Mouse (Mus musculus) cerebellum, postnatal 10 days (tissue): ENCODE measurements around the gene Tmem14a.
"Not testable (repeated sequence)": the region's sequence is repeated elsewhere in the genome, so short reads cannot be mapped to it uniquely, and the experiment has no call there.

ENCODE experiments used
- DNase-seq, 2 experiments: peaks; one replicate each; pipeline ENCODE4 v3.0.0; 2021; ENCODE audit warnings: mixed read lengths in 2 of 2

Gene Tmem14a

GRCm38 (mm10) chr1:21218489-21218919, at the start of gene Tmem14a:
Gene Tmem14a, plus strand, starts transcription at chr1:21218575.
- DNase-seq: peak; percentile 92 to 93

GRCm38 (mm10) chr1:21185196-21185595, 33.2 kb upstream of the Tmem14a start:
- no peak for DNase-seq

GRCm38 (mm10) chr1:21206241-21206640, 12.1 kb upstream of the Tmem14a start:
- DNase-seq: no peak

DNA sequence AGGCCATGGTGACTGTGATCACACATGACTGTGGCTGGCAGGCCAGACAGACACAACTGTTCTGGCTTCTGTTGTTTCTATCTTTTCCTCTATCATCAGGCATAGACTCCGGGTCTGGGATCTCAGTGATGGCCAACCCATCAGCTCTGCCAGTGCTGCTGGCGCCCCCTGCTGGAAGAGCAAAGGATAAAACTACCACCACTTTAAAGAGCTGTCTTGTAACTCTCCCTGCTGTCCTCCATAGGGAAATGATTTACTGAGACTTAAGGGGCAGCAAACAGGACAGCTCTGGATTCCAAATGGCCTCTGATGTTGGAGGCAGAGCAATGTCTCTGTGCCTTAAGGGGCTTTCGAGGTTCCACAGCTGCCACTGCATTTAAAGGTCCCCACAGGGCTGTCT, 4.8 kb upstream of the Tmem14a start:
- DNase-seq: not testable (repeated sequence)

DNA sequence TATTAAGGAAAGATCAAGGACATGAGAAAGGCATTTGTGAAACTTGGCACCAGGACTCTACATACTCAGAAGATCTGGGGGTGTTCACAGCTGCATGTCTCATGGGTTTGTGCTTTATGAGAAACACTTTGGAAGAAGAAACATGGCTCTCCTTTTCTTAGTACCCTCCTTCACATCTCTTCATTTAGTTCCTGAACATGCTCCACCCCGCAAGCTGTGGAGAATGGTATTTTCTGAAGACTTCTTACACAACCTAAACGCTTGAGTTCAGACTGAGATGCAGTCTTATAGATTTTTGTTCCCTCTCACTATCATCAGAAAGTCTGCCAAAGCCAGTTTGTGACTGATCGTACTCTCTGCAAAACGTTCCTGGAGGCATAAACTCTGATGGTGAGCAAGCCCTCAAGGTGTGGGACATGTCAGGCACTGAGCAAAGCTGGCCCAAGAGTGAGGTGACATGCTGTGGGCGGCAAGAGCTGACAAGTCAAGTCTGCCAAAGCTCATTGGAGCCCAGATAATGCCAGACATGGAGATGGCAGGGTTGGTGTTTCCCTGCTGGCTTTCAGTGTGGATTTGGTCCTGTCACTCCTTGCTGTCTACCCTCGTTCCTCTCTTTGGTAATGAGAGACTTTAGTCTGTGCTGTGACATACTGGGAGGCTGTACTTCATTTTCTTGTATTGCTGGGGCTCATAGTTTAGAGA, 4.2 kb upstream of the Tmem14a start:
- peak; percentile 61 to 70 for DNase-seq

DNA sequence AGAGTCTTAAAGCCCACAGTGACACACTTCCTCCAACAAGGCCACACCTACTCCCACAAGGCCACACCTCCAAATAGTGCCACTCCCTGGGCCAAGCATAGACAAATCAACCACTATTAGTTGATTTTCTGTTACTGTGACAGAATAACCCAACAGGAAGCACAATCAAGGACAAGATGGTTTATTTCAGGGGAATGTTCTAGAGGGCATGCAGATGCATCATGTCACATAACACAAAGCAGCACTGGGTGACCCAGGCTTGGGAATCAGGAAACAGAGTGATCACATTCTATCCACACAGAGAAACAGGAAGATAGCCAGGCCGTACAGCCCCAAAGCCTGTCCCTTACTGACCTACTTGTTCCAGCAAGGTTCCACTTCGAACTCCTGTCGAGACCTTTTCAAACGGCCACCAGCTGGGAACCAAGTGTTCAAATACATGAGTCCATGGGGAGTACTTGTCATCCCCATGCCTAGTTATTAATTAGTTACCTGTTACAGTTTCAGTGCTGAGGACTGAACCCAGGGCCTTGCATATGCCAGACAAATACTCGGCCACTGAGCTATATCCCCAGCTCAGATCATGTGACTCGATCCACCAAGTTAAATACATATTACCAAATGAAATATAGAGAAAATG, 9.5 kb downstream of the Tmem14a start:
- no peak for DNase-seq

DNA sequence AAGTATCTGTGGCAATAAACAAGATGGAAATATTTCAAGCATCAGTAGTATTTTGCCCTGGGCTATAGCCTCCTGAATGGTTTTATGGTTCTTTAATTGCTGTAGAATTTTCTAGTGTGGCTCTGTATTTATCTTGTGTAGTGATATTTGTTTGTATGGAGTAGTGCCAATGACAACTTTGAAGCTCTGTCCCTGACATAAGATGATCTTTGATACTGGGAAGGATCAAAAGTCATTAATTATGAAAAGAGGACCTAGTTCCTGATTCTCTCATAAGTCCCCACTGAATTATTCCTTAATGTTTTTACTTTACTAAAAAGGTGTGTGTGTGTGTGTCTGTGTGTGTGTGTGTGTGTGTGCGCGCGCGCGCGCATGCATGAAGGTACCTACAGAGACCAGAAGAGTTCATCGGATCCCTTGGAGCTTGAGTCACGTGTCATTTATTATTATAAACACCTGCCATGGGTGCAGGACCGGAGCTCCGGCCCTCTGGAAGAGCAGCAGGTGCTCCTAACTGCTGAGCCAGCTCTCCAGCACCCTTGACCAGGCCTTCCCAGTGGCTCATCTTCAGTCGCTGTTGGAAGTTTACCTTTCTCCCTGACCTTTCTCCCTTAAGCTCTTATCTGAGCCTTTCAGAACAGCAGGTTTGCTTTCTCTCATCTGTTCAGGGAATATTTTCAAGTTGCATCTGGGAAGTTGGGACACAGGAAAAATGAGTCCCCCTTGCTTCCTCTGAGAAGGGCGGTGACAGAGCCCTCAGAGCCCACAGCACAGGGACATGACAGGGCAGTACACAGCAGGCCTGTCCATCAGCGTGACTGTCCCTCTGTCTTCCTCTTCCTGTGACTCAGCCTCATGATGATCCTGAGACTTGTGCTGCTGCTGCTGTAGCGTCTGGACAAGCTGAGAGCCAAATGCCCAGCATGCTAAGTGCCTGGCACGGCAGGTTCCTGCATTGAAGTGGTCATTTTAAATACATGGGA, 10.7 kb downstream of the Tmem14a start:
- DNase-seq: not testable (repeated sequence)

DNA sequence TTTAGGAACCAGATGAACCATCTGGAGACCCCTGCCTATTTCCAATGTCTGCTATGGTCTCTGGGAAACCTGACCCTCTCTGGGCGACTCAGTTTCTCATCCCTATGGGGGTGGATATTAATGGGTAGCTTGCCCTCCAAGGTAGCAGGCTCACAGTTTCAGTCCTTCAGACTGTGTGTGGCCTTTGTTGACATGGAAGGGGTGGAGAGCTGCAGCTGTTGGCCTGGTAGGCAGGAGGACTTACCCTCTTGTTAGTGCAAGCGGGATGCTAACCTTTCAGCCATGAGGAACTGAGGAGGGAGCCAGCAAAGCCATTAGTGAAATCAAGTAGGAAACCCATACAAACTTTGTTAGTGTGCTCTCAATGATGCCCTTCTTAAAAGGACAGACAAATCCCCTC, 12.0 kb downstream of the Tmem14a start:
- DNase-seq: no peak

DNA sequence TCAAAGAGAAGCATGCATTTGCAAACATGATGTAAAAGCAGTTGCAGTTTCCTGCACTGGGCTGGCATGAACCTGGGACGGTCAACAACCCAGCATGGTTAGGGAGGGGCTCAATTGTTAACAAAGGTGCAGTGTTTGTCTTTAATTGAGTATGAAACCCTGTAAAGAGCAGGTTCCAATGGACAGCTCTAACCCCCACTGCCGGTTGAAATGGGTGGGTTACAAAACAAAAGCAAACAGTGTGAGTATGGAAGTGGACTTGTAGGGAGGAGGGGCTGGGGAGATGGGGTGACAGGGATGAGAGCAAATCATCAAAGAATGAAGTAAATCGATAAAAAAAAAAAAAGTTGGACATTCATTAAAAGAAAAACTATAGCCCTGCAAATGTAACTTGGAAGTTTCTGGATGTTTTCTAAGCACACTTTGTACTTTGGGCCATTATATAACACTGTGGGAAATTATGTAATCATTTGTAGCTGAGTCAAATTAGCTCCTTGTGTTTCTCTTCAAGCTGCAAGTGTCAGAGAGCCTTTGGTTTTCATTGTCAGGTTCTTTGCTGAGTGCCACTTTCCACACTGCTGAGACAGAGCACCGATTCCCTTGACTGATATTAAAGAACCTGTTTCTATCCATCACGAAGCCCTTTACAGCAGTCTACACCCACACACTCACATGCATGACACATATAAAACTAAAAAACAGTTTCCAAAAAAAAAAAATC, 13.5 kb downstream of the Tmem14a start:
- no peak for DNase-seq

- no peak for DNase-seq
These were observed 14.1 kb downstream of the Tmem14a start for GRCm38 (mm10) chr1:21232516-21232915.

GRCm38 (mm10) chr1:21235359-21235758, 17.0 kb downstream of the Tmem14a start:
- no peak for DNase-seq

GRCm38 (mm10) chr1:21239911-21240898, 21.8 kb downstream of the Tmem14a start, which contains the start of gene Gsta3:
Gene Gsta3, plus strand, starts transcription at chr1:21240589.
- DNase-seq: no peak

GRCm38 (mm10) chr1:21241096-21241495, 22.7 kb downstream of the Tmem14a start:
- DNase-seq: no peak

DNA sequence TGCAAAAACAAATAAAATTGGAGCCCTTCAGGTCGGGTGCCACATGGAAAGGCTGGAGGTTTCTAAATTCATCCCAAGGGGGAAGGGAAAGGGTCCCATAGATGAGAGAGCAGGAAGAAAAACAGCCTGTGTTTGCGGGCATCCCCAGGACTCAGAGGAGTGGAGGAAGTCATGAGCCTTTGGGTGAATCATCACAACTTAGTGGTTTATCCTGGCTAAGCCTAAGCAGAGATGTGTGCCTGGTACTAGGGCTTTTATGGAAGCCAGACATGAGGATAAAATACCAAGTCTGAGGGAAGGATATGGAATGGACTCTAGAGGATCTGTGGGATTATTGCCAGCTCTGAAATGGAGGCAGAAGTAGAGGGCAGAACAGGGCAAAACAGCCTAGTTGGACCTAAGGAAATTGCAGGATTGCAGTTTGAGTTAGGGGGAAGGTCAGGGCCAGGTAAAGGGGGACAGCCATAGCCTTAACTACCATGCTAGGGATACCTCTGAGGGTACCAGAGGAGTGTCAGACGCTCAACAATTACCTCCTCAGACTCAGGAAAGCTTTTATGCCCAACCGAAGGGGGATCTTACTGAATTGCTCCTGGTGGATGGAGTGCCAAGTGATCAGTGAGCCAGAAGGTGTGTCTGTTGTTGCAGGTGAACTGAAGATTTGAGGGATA, 26.1 kb downstream of the Tmem14a start:
- no peak for DNase-seq

- no peak for DNase-seq
These were observed 27.8 kb downstream of the Tmem14a start for GRCm38 (mm10) chr1:21246136-21246535.

DNA sequence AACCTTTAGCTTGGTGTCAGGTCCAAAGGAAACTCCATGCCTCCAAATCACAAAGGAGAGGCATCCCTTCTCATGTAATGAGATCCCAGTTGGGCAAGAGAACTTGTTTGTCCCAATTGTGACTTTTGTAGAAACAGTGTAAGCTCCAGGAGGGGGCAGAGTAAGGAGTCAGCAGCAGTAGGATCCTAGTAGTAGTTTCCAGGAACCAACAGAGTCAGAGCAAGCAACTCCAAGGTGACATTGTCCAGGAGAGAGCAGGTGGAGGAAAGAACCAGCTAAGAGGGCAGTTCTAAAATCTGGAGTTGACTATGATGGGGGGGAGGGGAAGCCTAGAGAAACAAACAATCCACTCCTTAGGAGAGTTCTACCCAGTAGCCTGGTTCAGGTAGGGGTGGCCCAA, 29.5 kb downstream of the Tmem14a start:
- no peak for DNase-seq

DNA sequence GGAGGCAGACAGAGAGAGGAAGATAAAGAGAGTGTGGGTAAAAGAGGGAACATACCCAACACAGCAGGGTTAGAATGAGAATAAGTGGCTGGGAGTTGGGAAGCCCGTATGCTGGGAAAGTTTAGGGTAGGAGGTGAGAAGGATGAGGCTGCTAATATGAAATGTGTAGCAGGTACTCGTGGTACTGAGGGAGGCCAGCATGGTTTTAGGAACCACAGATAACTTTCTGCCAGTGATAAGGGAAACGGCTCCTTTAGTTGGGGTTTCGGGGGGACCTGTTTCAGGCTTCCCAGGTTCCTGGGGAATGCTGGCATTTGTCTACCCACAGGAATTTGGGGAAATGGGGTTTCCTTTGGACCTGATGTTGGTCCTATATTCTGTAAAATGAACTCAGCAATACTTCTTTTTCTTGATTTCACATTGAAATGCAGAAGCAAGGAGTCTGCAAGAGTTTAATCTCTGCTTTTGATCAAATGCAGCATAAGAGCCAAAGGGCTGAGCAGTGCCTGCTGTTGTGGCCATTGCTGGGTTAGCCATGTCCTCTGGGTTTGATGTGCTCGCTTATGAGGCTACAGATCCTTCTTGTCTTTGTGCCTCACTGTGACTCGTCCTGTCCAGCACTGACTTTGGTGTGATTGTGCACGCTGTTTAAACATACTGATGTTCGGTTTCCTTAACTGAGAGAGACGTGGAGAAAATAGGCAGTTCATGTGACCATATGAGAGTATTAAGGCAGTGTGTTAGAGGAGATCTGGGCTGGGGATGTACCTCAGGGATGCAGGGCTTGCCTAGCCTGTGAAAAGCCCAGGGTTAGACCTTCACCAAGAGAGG, 30.4 kb downstream of the Tmem14a start:
- no peak for DNase-seq

- no peak for DNase-seq
These were observed 33.3 kb downstream of the Tmem14a start for GRCm38 (mm10) chr1:21251661-21252060.

DNA sequence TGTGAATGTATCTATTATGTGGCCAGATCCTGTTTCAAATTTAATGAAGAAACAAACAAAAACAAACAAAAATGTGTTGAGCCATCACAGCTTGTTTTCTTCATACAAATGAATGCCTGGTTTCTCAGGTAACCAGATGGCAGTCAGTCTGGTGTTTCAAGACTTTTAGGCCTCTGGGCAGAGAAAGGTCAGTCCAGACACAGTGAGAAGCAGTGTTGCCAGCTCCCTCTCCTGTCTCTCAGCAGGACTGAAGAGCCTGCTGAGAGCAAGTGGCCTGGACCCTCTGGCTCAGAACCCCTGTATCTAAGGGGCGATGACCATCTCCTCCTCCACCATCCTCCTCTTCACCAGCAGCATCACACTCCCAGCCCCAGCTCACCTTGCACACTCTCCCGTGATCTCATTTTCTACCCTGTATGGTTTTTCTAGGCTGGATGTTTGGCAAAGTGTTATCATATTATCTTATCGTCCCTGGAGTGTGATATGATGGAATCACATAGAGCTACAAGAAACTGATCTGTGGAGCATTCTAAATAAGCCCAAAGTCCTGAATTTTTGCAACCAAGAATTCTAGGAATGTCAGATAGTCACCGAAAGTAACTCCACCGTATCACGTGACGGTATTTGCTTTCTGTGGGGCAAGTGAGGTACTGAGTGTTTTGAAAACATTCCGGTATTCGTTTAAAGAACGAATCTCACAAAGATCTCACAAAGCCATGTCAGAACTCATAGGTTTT, 34.4 kb downstream of the Tmem14a start:
- no peak for DNase-seq
